Mouse (Mus musculus) CH12.LX (cell line): Measurements from ENCODE around the gene Cox6b2.

ENCODE experiments used
- POLR2A ChIP-seq: IDR thresholded peaks from 2 replicates; pipeline ENCODE4 v1.6.1; 2011; ENCODE audit warnings: low read depth, mild to moderate bottlenecking, improper control_type of control experiment, low read length
- RCOR1 ChIP-seq: conservative IDR thresholded peaks from 2 replicates; pipeline ENCODE4 v1.6.1; 2012; ENCODE audit warnings: low read depth, mild to moderate bottlenecking, inconsistent platforms, low read length, improper control_type of control experiment
- TBP ChIP-seq: conservative IDR thresholded peaks from 2 replicates; pipeline ENCODE4 v1.6.1; 2011; ENCODE audit warnings: low read depth, low read length, improper control_type of control experiment
- UBTF ChIP-seq: IDR thresholded peaks from 2 replicates; pipeline ENCODE4 v1.6.1; 2012; ENCODE audit warnings: low read depth, mild to moderate bottlenecking, inconsistent platforms, low read length, improper control_type of control experiment, moderate library complexity

GRCm38 (mm10) chr7:4703195-4703594, 49.7 kb downstream of the Cox6b2 start:
- TF ChIP-seq UBTF: no peak
- no peak for TF ChIP-seq RCOR1
- TF ChIP-seq POLR2A: no peak
- TF ChIP-seq TBP: no peak
